Mouse (Mus musculus) ZHBTc4 (cell line): ENCODE measurements at regions not wholly inside any gene's neighbourhood (a gene's known extent, or its start where the extent isn't known, plus 50 kb on each side); places are given as distances from the start of the nearest gene placed in this dataset.
A peak's percentile ranks its signal among the peaks of the same experiment; 100 is the strongest.

Source experiments
- DNase-seq: peaks from one replicate; pipeline ENCODE4 v3.0.0-alpha.2; 2011; ENCODE audit warnings: low read depth, low spot score

GRCm38 (mm10) chr8:76309200-76309599 lies 590.0 kb upstream of the Nr3c2 start:
- no peak for DNase-seq

DNA sequence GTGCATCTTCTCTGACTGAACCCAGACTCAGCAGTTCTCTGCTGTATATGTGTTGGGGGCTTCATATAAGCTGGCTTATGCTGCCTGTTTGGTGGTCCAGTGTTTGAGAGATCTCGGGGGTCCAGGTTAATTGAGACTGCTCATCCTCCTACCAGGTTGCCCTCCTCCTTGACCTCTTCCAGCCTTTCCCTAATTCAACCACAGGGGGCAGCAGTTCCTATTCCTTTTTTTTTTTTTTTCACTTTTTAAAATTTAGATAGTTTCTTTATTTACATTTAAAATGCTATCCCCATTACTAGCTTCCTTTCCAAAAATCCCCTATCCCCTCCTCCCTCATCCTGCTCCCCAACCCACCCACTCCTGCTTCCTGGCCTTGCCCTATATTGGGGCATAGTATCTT lies 570.7 kb upstream of the Nr3c2 start:
- DNase-seq: no peak

DNA sequence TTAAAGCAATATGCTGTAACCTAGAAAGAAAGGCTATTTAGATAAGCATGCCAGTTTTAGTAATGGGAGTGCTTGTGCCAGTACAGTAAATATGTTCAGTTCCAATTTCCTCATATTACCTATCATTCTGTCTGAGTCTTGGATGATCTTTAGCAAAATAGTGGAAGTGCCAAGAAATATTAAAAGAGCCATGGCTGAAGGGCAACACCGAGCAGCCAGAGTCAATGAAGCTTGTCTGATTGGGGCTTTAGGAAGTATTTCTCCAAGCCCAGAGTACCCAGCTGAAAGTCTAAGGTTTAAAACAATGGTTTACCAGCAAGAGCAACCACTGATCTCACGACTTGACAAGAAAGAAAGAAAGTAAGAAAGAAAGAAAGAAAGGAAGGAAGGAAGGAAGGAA lies 556.2 kb upstream of the Nr3c2 start:
- no peak for DNase-seq

DNA sequence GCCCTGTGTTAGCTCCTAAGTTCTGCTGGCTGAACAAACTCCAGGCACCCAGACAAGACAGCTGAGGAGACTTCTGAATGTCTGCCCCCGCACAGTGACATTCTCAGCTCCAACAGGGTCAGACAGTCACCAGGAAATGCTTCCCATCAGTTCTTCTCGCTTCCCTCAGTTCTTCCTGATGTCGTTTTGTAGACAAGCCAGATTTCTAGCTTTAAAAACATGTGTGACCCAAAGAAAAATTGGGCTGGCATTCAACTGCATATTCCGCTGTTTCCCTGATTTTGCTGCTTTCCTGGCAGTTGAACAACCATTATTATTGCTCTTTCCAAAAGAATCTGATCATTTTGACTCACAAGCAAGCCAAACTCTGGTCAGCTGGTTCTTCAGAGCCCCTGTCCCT lies 553.1 kb upstream of the Nr3c2 start:
- no peak for DNase-seq

DNA sequence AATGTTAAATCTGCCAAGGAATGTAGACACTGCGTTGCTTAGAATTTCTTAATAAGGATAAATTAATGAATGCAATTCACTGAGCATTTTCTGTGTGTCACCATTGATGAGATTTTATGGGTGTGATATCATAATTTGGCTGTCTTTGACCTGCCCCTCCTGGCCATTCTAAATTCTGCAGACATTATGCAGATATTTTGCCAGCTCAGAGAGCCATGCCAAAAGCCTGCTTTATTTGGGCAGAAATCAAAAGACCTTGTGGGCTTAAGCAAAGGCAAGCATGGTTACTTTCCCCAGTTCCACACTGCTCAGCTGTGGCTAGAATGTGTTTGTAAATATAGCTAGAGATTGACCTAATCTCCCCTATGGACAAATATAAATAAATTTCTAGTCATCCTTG lies 552.4 kb upstream of the Nr3c2 start:
- DNase-seq: no peak

DNA sequence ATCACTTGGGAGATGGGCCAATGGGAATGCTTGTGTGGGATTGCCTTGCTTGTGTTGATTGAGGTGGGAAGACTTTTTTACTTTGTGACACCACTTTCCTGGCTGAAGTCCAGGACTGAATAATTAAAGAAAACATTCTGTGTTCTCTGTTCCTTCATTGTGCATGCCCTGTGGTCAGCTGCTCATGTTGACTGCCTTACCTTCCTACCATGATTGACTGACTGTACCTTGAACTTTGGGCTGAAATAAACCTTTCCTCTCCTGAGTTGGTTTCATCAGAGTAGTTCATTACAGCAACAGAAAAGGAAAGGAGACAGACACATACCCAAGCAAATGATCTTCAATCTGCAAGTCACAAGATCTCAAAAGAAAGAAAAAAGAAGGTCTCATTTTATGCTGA lies 524.9 kb upstream of the Nr3c2 start:
- DNase-seq: no peak

GRCm38 (mm10) chr8:76377711-76378110 lies 521.5 kb upstream of the Nr3c2 start:
- DNase-seq: no peak

DNA sequence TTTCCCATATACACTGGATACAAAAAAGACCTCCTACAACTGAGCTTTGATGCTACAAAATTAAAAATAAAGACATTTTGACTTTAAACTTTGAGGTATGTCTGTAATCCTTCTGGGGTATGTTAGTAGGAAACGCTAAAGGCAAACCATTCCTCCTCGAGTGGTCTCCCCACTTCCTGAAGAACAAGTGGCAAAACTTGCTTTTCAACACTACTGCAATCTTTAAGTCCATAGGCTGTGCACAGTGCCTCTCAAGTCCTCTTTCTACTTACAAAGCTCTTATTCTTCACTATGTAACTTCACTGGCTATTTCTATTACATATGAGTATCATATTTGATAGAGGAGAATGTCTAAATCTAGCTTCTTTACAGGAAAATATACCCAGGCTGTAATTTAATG lies 517.6 kb upstream of the Nr3c2 start:
- no peak for DNase-seq

DNA sequence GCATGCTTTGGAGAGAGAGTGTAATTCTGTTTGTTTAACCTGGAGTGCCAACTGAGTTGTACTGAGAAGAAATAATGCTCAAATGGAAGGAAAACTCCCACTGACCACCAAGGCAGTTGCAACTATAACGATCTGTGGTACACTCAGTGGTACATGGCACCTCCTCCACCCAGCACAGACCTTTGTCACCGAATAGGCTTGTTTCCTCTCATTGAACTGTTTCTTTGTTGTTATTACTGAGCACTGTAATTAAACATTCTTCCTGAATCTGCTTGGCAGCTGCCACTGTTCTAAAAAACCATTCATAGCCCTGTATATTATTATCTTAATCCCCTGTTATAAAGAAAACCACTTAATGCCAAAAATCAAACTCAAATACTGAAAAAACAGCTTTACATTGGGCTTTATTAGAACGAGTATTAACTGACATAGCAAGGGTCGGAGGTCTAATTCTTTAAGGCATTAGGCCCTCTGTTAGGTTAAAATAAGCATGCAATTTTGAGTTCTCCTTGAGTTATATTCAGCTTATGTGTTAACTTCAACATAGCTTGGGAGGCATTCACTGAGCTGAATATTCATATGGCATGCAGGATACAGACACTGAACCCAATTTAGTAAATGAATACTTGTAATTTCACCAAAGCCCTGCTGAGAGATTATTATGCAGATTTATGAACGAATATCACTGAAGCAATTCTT lies 515.5 kb upstream of the Nr3c2 start:
- no peak for DNase-seq

DNA sequence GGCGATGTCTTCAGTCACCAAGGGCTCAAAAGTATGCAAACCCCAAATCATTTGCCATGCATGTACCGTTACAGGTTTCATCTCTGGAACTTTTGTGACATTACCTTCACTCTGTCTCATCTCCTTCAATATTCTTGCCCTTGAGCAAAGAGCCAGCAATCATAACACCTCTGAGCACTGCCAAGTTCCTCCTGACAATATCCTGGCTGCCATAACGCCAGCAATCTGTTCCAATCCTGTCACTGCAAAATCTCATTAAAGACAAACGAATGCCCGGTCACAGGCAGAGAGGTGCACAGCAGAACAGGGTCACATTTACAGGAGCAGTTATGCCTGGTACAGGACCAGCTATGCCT lies 515.0 kb upstream of the Nr3c2 start:
- DNase-seq: no peak

DNA sequence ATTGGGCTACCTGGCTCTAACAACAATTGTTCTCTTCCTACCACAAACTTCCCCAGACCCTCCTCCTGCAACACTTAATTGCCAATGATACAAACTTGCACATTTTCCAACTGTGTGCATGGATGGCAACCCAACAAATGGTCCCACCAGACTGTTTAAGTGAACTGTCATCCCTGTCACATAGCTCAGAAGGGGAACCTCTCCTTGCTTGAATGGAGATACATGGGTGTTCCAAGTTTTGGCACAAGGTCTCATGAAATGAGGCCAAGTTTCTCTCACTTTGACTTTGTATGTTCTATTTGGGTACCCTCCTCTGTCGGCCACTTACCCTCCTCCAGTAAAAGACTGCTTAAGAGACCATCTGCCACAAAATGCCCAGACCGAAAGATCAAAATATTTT lies 507.2 kb upstream of the Nr3c2 start:
- no peak for DNase-seq

DNA sequence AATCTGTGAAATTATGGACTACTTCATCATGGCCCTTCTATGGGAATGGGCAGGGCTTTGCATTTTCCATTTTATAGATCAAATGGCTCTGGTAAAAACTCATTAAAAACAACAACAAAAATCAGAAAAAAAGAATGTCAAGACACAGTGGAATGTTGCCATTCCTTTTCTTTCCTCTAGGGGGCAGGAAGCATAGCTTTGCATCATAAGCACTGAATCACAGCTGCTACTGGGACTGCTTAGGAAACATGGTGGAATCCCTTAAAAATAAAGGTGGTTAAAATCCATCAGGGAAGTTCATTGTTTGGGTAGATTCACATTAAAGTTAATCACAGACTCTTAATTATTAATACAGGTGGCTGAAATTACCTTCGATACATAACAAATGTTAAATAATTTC lies 476.8 kb upstream of the Nr3c2 start:
- DNase-seq: peak; percentile 8

DNA sequence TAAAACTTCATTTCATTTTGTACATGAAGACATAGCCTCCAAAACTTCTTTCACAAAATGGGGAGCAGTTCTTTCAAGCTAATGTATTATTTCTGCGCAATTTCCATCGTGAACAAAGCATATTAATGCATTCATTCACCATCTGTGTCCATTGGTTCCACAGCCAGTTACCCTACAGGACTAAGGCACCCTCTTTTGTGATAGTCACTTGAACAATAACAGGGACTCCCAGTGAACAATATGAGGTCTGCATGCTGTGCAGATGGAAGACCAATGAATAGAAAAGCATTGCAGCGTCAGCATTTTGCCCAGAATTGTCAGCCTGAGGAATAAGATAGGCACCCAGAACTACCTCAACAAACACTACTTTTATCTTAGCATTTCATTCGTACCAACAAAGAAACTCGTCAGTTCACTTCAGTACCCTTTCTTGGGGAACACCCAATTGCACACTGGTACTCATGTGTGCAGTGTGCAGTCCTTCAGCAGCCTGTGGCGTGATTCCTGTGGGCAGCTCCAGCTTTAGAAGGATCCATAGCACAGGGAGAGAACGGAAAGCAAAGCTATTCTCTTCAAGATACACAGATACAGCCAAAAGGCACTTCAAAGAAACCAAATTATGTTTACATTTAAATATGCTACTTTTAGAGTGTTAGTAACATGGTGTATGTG lies 476.2 kb upstream of the Nr3c2 start:
- DNase-seq: no peak

DNA sequence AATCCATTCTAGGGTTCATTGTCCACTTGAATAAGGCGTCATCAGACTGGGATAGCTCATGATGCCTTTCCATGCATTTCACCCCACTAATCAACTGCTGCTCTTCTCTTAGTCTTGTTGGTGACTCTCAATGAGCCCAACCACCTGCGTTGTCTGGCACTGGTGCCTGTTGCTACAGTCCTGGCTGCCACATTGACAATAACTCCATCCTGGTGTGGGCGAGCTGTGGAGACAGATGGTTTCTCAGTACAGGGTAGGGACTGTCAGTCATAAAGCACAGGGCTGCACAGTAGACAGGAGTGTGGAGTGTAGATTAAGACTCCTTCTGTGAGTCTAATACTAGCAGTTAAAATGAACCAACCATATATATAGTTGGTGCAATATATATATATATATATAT lies 469.4 kb upstream of the Nr3c2 start:
- no peak for DNase-seq

GRCm38 (mm10) chr8:76432813-76433212 lies 466.4 kb upstream of the Nr3c2 start:
- no peak for DNase-seq

DNA sequence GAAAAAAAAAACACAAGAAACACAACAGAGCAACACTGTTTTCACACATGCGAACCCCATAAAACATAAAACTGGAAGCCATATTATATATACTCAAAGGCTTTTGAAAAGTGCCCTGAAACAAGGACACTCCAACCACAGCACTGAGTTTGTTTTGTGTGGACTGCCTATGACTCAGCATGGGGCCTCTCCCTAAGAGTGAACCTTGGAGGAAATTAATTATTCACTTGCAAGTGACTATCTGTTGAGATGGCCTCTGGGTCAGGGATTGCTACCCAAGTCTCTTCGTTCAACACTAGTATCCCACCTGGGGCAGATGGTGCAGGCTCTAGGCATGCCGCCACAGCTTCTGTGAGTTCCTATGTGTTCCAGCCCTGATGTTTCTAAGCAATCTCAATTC lies 461.3 kb upstream of the Nr3c2 start:
- DNase-seq: no peak

DNA sequence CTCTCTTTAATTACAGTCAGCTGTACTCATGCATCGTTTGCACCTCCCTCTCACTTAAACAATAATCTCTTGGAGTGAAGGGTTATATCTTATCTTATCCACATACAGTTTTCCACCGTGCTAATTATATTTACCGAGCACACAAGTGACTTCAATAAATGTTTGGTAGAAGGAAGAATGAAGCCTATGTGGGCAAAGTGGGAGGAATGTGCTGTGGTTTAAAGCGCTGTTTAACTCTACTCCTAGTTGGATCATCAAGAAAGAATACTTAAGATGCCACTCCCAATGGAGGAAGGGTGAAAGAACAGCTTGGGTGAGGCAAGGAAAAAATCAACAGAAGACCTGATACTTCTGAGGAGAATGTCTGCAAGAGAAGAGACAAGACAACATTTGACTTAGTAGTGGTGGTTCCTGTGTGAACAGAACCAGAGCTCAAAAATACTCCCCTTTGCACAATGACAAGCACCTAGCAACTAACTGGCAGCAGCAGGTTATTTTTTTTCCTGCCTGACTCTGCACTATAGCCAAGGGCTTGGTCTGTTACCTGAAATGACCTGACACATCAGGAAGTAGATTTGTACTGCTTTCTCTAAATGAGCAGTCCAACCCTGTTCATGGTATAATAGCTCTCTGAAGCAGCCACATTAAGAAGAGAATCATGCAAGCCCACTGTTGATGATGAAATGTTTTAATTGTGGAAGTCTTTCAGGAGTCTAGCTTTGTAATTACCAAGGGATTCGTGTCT lies 424.6 kb upstream of the Nr3c2 start:
- no peak for DNase-seq

DNA sequence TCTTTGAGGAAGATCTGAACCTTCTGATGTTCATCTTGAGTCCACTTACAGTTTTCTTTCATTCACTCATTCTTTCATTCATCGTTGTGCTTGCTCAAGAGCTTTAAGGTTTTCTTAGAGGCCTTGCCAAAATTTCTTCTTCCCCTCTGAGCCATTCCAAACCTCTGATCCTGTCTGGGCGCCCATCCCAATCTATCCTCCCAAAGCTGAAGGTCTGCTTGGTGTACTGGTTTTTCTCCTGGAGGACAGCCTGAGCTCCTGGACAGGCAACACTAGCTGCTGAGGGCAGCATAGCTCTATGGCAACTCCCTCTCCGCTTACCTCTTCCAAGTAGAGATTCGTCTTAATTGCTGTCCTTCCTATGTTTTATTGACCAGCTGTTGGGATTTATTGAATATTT lies 420.3 kb upstream of the Nr3c2 start:
- no peak for DNase-seq

DNA sequence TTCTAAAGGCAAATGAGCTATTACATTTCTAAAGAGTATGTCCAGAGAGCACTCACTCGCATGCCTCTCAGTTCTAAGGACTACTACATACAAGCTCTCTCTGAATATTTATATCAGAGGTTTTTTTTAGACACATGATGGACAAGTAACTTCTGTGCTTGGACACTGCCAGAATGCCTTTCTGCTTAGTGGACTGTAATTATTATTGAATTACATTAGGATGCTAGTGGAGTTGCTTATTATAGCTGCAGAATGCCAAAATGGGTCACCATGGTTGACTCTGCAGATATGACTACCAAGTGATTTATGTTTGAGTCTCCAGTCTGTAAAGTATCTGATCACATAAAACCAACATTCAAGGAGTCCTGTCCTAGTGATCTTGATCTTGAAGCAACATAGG lies 395.6 kb upstream of the Nr3c2 start:
- no peak for DNase-seq

DNA sequence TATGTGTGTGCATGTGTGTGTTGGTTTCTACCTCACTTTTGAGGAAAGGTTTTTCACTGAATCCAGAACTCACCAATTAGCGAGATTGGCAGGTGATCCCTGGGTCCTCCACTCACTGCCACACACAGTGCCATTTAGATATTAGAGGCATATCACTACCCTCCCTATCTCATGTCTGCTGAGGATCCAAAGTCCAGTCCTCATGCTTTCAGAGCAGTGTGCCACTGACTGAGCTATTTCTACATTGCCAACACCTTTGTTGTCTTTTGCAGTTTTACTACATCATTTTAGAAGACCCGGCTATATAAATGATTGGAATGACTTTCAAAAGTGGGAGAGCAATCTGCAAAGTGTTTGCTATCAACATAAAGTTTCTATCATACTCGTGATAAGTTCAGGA lies 392.0 kb upstream of the Nr3c2 start:
- no peak for DNase-seq

GRCm38 (mm10) chr8:76509201-76509600 lies 390.0 kb upstream of the Nr3c2 start:
- DNase-seq: no peak

- DNase-seq: no peak
Observed at GRCm38 (mm10) chr8:76514132-76514531, 385.1 kb upstream of the Nr3c2 start.

GRCm38 (mm10) chr8:76538806-76539480 lies 360.3 kb upstream of the Nr3c2 start:
- no peak for DNase-seq
